Mouse (Mus musculus) heart, adult 9 months (tissue): ENCODE data around the gene Map4k3.

ENCODE experiments used
- DNase-seq, 2 experiments: peaks; one replicate each; pipeline ENCODE4 v3.0.0; 2022; ENCODE audit warnings: low spot score in 2 of 2

Map4k3 gene

GRCm38 (mm10) chr17:80729825-80730224, 1.5 kb upstream of the Map4k3 start:
- no peak for DNase-seq

GRCm38 (mm10) chr17:80729080-80729749, 930 bp upstream of the Map4k3 start:
- DNase-seq, result no peak

- DNase-seq, result peak; percentile 43 to 50
These were observed 839 bp downstream of the Map4k3 start for GRCm38 (mm10) chr17:80727341-80727951.

GRCm38 (mm10) chr17:80726821-80727220, 1.5 kb downstream of the Map4k3 start:
- DNase-seq, result peak in 1 of 2 experiments; percentile 26

DNA sequence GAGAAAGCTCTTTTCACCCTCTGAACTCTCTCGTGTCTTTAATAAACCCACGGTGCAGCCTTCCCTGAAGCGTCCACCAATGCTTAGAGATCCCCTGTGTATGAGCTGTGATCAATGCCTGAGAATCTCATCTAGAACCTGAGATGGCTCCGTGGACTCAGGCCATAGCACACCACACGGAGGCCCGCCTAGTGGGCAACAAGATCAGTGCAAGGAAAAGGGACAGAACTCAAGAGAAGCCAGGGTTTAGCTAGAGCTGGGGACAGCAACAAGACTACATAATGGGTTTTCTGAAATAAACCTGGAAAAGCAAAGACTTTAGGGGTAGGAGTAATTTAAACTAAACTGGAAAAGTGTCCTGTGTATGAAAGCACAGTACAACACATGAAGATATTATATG, 5.2 kb downstream of the Map4k3 start:
- DNase-seq, result no peak

GRCm38 (mm10) chr17:80721670-80722069, 6.6 kb downstream of the Map4k3 start:
- DNase-seq, result no peak

DNA sequence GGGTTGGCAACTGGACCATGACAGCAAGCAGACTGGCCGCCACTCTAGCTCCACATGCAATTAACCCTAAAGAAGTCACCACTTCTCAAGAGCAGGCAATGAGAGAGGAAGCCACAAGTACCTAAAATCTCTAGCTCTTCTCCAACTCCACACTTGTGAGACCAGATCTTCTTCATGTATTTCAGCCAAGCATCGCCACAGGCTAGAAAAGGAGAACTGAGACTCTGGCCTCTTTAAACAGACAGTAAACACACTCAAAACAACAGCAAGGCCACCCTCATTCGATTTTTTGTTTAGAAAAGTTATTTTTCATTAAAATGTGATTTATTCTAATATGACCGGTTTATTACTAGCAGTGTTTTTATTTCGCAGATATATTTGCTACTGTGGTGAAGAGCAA, 9.0 kb downstream of the Map4k3 start:
- DNase-seq, result no peak

DNA sequence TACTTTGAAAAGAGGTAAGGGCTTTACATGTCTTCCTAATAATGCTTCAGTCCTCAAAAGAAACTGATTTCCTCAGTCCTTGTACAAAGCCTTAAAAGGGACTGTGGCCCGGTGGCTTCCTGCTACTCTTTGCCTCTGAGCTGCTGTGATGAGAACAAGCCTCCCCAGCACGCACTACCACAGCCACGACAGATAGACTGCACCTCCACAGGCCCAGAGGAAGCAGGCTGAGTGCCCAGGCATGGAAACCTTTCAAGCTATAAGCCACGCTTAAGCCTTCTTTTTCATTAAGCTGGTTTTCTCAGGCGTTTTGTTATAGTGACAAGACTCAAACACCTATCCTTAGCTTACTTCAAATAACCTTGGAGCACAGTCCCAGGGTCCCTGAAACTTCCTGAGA, 10.0 kb downstream of the Map4k3 start:
- DNase-seq, result no peak

GRCm38 (mm10) chr17:80713588-80713987, 14.7 kb downstream of the Map4k3 start:
- no peak for DNase-seq

DNA sequence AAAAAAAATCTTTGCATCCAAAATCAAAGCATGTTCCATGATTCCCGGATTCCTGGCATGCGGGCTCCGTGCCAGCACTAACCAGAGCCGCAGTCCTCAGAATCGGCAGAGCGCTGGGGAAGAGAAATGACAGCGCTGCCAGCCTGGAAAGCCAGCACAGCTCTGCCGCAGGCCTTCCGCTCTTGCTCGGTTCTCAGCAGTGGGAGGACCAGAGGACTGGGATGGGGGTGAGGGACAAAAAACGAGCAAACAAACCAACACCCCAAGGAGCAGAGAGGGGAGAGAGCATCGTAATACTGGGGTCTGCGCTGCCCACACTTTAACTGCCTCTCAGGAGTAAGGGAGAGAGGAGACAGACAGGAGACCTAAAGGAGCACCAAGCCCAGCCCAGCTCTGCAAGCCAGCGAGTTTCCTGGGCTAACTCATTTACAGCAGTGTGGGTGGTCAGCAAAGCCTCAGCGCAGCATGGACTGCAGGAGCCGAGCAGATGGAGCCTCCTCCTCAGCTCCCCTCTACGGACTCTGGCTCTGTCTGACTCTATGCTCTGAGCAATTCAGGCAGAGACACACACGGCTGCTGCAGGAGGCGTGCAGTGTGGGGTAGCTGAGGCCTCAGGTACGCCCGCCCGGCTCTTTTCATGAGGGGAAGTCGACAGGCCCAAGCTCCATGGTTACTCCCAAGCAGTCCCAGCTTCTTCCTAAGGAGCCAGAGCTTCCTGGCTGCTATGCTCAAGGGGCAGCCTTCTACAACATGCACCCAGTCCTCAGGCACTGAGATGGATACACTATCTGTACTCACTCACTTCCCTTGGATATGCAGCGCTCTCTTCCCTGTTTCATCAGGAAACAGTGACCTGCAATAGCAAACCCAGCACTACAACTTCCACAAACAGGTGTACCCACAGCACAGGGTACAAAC, 18.1 kb downstream of the Map4k3 start:
- DNase-seq, result no peak

DNA sequence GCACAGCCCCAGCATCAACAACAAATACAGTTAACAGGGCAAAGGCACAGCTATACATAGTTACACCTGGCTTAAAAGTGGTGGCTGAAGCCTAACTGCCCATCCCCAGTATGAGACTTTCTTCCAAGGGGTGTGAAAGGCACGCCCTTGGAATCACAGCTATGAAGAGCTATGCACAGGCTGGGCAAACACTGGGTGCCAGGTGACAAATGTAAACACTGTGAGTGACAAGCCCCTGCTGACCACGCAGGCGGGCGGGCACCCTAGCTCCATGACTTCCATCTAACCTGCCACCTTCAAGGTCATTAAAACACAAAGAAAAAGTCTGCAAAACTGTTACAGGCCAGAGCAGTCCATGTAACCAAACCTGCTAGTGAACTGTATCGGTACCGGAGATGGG, 19.5 kb downstream of the Map4k3 start:
- DNase-seq, result no peak

- no peak for DNase-seq
These were observed 21.1 kb downstream of the Map4k3 start for GRCm38 (mm10) chr17:80707176-80707575.

- DNase-seq, result no peak
These were observed 21.7 kb downstream of the Map4k3 start for GRCm38 (mm10) chr17:80706608-80707007.

- no peak for DNase-seq
These were observed 26.6 kb downstream of the Map4k3 start for GRCm38 (mm10) chr17:80701687-80702086.

- DNase-seq, result no peak
These were observed 29.4 kb downstream of the Map4k3 start for GRCm38 (mm10) chr17:80698930-80699329.

- DNase-seq, result no peak
These were observed 29.9 kb downstream of the Map4k3 start for GRCm38 (mm10) chr17:80698191-80698901.

DNA sequence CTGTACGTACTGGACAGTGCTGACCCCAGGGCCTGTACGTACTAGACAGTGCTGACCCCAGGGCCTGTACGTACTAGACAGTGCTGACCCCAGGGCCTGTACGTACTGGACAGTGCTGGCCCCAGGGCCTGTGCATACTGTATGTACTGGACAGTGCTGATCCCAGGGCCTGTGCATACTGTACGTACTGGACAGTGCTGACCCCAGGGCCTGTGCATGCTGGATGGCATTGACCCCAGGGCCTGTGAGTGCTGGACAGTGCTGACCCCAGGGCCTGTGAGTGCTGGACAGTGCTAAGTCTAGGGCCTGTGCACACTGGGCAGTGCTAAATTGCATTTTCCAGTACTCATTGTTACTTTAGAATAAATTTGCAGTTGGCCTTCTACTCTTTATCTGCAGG, 31.3 kb downstream of the Map4k3 start:
- no peak for DNase-seq

DNA sequence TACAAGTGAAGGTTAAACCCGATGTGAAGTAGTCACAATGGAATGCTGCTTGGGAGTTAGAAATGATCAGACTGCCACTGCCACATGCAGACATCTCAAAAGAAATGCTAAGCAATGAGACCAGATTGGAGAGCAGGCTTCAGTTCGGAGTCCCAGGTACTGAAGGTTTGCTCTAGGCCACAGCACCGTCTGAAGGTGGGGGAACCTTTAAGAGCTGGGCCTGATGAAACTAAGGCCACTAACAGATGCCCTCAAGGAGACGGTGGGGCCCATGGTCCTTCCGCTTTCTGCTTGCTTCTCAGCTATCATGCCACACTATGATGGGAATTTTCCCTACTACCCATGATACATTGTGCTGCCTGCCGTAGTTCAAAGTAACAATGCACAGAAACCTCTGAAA, 32.1 kb downstream of the Map4k3 start:
- DNase-seq, result no peak

- DNase-seq, result no peak
These were observed 34.6 kb downstream of the Map4k3 start for GRCm38 (mm10) chr17:80693707-80694106.

DNA sequence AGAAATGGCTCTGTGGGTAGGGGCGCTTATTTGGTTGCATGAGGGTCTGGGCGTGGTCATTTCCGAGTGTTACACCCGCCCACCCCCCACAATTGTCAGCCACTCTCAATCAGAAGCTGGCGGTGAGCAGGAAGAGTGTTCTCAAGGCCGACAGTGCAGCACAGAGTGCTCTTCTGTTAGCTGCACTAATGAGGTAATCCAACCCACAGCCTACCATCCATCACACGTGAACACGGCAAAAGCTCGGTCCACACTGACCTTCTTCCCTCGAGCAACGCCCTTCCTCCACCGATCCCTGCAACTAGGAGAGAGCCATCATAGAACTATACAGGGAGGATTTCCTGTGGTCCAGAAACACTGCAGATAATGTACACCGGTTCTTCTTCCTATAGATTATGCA, 36.1 kb downstream of the Map4k3 start:
- no peak for DNase-seq

- no peak for DNase-seq
These were observed 39.6 kb downstream of the Map4k3 start for GRCm38 (mm10) chr17:80688701-80689100.

DNA sequence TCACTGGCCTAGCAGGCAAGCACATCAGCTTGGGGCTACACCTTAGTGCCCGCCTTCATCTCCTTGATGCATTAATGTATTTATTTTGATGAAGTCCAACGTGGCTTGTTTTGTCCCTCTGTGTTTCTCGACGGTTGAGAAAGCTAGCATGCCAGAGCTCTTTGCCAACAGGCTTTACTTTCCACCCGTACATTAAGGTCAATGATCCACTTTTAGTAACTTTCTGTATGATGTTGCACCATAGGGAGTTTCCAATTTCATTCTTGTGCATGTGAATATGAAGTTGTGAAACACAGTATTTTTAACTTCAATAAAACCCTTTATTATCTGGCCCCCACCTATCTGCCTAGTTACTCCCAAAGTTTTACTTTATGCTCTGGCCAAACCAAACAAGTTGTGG, 42.2 kb downstream of the Map4k3 start:
- no peak for DNase-seq
